Mouse (Mus musculus) MEL-GATA-1-ER (cell line): Measurements from ENCODE around the gene Dcaf11.

Source experiments
- DNase-seq: peaks from one replicate; pipeline ENCODE4 v3.0.0-alpha.2; 2012; ENCODE audit warnings: low read depth; ENCODE audit errors: extremely low read depth

Gene Dcaf11

GRCm38 (mm10) chr14:55559799-55560201 is at the start of gene Dcaf11:
Gene Dcaf11, plus strand, starts transcription at chr14:55560006.
- DNase-seq: peak; percentile 83

GRCm38 (mm10) chr14:55510125-55510731 is 49.6 kb upstream of the Dcaf11 start, which contains the start of gene Cpne6:
Gene Cpne6, plus strand, starts transcription at chr14:55510445.
- no peak for DNase-seq

- no peak for DNase-seq
Observed at GRCm38 (mm10) chr14:55511037-55511436, 48.8 kb upstream of the Dcaf11 start.

GRCm38 (mm10) chr14:55513927-55514326 is 45.9 kb upstream of the Dcaf11 start:
- DNase-seq: no peak

- DNase-seq: no peak
Observed at GRCm38 (mm10) chr14:55515846-55516245, 44.0 kb upstream of the Dcaf11 start.

GRCm38 (mm10) chr14:55518897-55519296 is 40.9 kb upstream of the Dcaf11 start:
- DNase-seq: no peak

GRCm38 (mm10) chr14:55519604-55520003 is 40.2 kb upstream of the Dcaf11 start:
- DNase-seq: no peak

GRCm38 (mm10) chr14:55520451-55521361 is 39.1 kb upstream of the Dcaf11 start:
- DNase-seq: no peak

- no peak for DNase-seq
Observed at GRCm38 (mm10) chr14:55524062-55524461, 35.7 kb upstream of the Dcaf11 start.

- no peak for DNase-seq
Observed at GRCm38 (mm10) chr14:55524785-55525184, 35.0 kb upstream of the Dcaf11 start, which contains the start of gene Nrl. Gene Nrl, minus strand, starts transcription at chr14:55524981.

GRCm38 (mm10) chr14:55526674-55527073 is 33.1 kb upstream of the Dcaf11 start:
- DNase-seq: no peak

- peak; percentile 58 for DNase-seq
Observed at GRCm38 (mm10) chr14:55527940-55528339, 31.9 kb upstream of the Dcaf11 start.

GRCm38 (mm10) chr14:55536116-55536745 is 23.6 kb upstream of the Dcaf11 start:
- DNase-seq: no peak

- DNase-seq: peak; percentile 93
Observed at GRCm38 (mm10) chr14:55540067-55540786, 19.6 kb upstream of the Dcaf11 start, which contains the start of gene Pck2. Gene Pck2, plus strand, starts transcription at chr14:55540266.

GRCm38 (mm10) chr14:55540787-55541321 is 19.0 kb upstream of the Dcaf11 start:
- DNase-seq: peak; percentile 83

- no peak for DNase-seq
Observed at GRCm38 (mm10) chr14:55542268-55542667, 17.5 kb upstream of the Dcaf11 start.

- no peak for DNase-seq
Observed at GRCm38 (mm10) chr14:55544334-55544733, 15.5 kb upstream of the Dcaf11 start.

- no peak for DNase-seq
Observed at GRCm38 (mm10) chr14:55550191-55550590, 9.6 kb upstream of the Dcaf11 start.

- no peak for DNase-seq
Observed at GRCm38 (mm10) chr14:55551347-55551746, 8.5 kb upstream of the Dcaf11 start.

GRCm38 (mm10) chr14:55551794-55552193 is 8.0 kb upstream of the Dcaf11 start:
- DNase-seq: no peak

- DNase-seq: no peak
Observed at GRCm38 (mm10) chr14:55554635-55555034, 5.2 kb upstream of the Dcaf11 start.
